Mouse (Mus musculus) olfactory bulb, adult 2 months (tissue): ENCODE measurements around the gene Serpina16.

Experiments used
- CTCF ChIP-seq: fragments of 200-500 bp; IDR thresholded peaks from 2 replicates; pipeline ENCODE4 v1.5.1; 2012; ENCODE audit warnings: low read depth, mild to moderate bottlenecking, low read length, moderate library complexity; ENCODE audit not compliant: insufficient read depth
- POLR2A ChIP-seq: fragments of 200-500 bp; IDR thresholded peaks from 2 replicates; pipeline ENCODE4 v1.6.1; 2012; ENCODE audit warnings: mild to moderate bottlenecking, low read depth, low read length, moderate library complexity; ENCODE audit not compliant: insufficient read depth

DNA sequence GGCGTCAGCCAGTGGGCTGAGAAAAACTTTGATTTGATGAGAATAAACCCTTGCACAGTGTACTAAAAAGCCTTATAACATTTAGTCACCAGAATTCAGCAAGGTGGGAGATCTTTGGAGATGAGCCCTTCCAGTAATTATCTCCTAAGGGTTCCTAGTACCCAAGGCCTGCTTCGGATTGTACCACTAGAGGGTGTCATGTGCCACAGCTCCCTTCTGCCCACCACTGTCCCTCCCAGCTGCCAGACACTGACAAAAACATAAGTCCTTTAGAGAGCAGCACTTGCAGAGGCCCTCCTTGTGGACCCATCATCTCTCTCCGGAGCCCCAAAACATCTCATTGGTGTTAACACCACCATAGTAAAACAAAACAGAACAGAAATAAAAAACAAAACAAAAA is 35.6 kb upstream of the Serpina16 start:
- no peak for TF ChIP-seq CTCF
- TF ChIP-seq POLR2A, result no peak
